8 mouse cellular contexts compared by ENCODE assay signal in the genomic region with DNA sequence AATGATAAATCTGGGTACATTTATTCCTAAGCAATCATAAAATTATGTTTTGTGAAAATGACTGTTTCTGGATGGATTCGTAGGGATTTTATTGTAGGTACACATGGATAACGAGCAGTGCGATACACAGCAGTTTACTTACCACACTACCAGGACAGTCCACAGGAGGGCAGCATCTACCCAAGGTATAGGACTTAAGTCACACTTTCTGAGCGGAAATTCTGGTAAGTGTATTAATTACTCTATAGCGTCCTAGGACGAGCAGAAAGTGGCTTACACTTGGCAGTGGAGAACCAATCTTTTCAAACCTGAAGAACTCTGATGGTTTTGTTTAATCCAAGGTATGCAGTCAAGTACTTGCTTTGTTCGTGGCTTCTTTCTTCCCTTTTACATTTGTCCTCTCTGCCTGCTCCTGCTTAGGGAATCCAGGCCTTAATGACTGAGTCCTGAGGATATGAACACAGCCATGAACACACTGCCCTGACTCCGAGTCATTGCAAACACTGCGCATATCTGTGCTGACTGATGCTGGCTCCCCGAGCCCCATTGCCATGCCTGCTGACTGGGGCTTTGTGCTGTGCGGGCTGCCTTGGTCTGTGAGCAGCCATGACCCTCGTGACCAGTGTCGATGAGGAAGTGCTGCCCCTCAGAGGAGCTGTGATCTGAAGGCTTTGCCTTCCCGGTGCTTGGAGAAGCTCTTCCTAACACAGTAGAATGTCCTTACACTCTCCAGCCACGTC.
DNase-seq lines count a peak whose midpoint lies in the region; ATAC-seq lines count a peak whose summit lies in the region.

No protein-coding gene starts in this region.

- H3K27me3 ChIP-seq in megakaryocyte, embryonic 14.5 days (replicated peaks) = no peaks in the 10 kb centered on the region

- H3K4me3 ChIP-seq in megakaryocyte, embryonic 14.5 days (replicated peaks) = peak overlapping the region; percentile 89

- DNase-seq in adrenal gland, adult 18-20 months (ENCODE audit: low spot score in 2 of 2) = peak; percentile 83 to 88
- peak; percentile 93 for DNase-seq in embryo, embryonic 11 days
- DNase-seq in gastrocnemius, postnatal 14 days = peak; percentile 75
- DNase-seq in left cerebral cortex, adult 9 months (ENCODE audit: low spot score in 2 of 2) = peak; percentile 31 to 93
- DNase-seq in right cerebral cortex, postnatal 10 days (ENCODE audit: low spot score in 2 of 2) = peak; percentile 92 to 94
- DNase-seq in urinary bladder, postnatal 14 days (ENCODE audit: low spot score) = peak; percentile 90

- H3K9me3 ChIP-seq in megakaryocyte, embryonic 14.5 days = peaks cover 6% of the 10 kb centered on the region; the same call in 1 of the 2 replicates

- peak; percentile 90 for ATAC-seq in inflammation-experienced regulatory T-cells, adult 6 months

- peaks cover 12% of the 10 kb centered on the region for H3K4me1 ChIP-seq in megakaryocyte, embryonic 14.5 days

- intact Hi-C loops in gastrocnemius, postnatal 14 days (cut with DNase I; ENCODE audit: low total_unique reads) = loop anchor here (10.0 kb wide), 1 partner anchor 316 kb away; no protein-coding TSS in a partner anchor

- H3K36me3 ChIP-seq in megakaryocyte, embryonic 14.5 days (replicated peaks; ENCODE audit: low read length) = no peaks in the 10 kb centered on the region

Comparison
In these comparisons a context has a peak if more than half of its experiments do, and no peak if none do; other contexts are left out.
1. Peak in every context shown above with its lines: DNase-seq, ATAC-seq and H3K4me3 ChIP-seq.